Mouse (Mus musculus) liver, postnatal 0 days (tissue): ENCODE results near the gene Fbll1. TPM values are rescaled to one million over a fixed set of nuclear protein-coding genes. Genes with fewer than 3 reads are reported as not detected.
"Not testable (repeated sequence)": the region's sequence is repeated elsewhere in the genome, so short reads cannot be mapped to it uniquely, and the experiment has no call there.

Experiments
- ATAC-seq: fragments of 200-750 bp; cut with Nextera tagmentation; 2 replicates; pipeline ENCODE4 v1.8.0; 2017; ENCODE audit warnings: mild to moderate bottlenecking, moderate library complexity
- DNase-seq: peaks from one replicate; pipeline ENCODE4 v3.0.0-alpha.2; 2016
- H3K27ac ChIP-seq: fragments of 300-500 bp; sonication (generic); 2 replicates; pipeline ENCODE4 v1.5.1; 2014; ENCODE audit warnings: antibody characterized with exemption, moderate library complexity, mild to moderate bottlenecking, low read depth
- H3K27me3 ChIP-seq: fragments of 300-500 bp; sonication (generic); 2 replicates; pipeline ENCODE4 v1.6.1; 2014; ENCODE audit warnings: low read length, control low read depth, mixed read lengths; ENCODE audit not compliant: insufficient read depth
- H3K36me3 ChIP-seq: fragments of 300-500 bp; sonication (generic); replicated peaks from 2 replicates; pipeline ENCODE4 v1.6.1; 2014; ENCODE audit warnings: mild to moderate bottlenecking, control low read depth, low read length, moderate library complexity, mixed read lengths; ENCODE audit not compliant: insufficient read depth
- H3K4me1 ChIP-seq: fragments of 300-500 bp; sonication (generic); 2 replicates; pipeline ENCODE4 v1.6.1; 2014; ENCODE audit warnings: antibody characterized with exemption, mild to moderate bottlenecking, control low read depth; ENCODE audit not compliant: insufficient read depth
- H3K4me2 ChIP-seq: fragments of 300-500 bp; sonication (generic); 2 replicates; pipeline ENCODE4 v1.6.1; 2014; ENCODE audit warnings: low read depth, mild to moderate bottlenecking, low read length, moderate library complexity, mixed read lengths
- H3K4me3 ChIP-seq: fragments of 300-500 bp; sonication (generic); 2 replicates; pipeline ENCODE4 v1.5.1; 2014; ENCODE audit warnings: low read depth, low read length
- H3K9ac ChIP-seq: fragments of 300-500 bp; sonication (generic); replicated peaks from 2 replicates; pipeline ENCODE4 v1.6.1; 2014; ENCODE audit warnings: mild to moderate bottlenecking, moderate library complexity
- H3K9me3 ChIP-seq: fragments of 300-500 bp; sonication (generic); 2 replicates; pipeline ENCODE4 v1.6.1; 2016; ENCODE audit warnings: mild to moderate bottlenecking, control low read depth, low read length, mixed read lengths
- CTCF ChIP-seq: sonication (generic); IDR thresholded peaks from 2 replicates; pipeline ENCODE4 v1.5.1; 2016; ENCODE audit warnings: antibody characterized with exemption, low read depth
- EP300 ChIP-seq: IDR thresholded peaks from 2 replicates; pipeline ENCODE4 v1.6.1; 2016; ENCODE audit warnings: antibody characterized with exemption, low read depth, mild to moderate bottlenecking
- WGBS: fragments of 180-500 bp; shearing (Covaris S2); extraction: QIAGEN DNeasy Blood & Tissue Kit; methylation state at CpG from one replicate; pipeline ENCODE4 v1.1.7; 2014; ENCODE audit not compliant: insufficient replicate concordance; 5-methylcytosine and 5-hydroxymethylcytosine counted together
- polyA plus RNA-seq: library from polyadenylated mRNA; unstranded; fragments of >200 nt; fragmentation: Nextera tagmentation; extraction: Ambion mirVana; gene quantifications from 2 replicates; pipeline ENCODE4 v1.2.1, GENCODE M21; 2015

Gene Fbll1
- not detected in 2 replicates for polyA plus RNA-seq

- peak; percentile 54 for DNase-seq
- Histone ChIP-seq H3K36me3 (no peaks in the 10 kb centered on the region), H3K9me3 (no peaks in the 10 kb centered on the region), H3K27me3 (peaks cover 42% of the 10 kb centered on the region), H3K27ac (no peak within 1 kb of the TSS), H3K4me3 (no peak within 1 kb of the TSS), H3K4me2 (peak within 1 kb of the TSS; percentile 31), H3K4me1 (no peaks in the 10 kb centered on the region), H3K9ac (no peak within 1 kb of the TSS)
- 15% methylated on average over 11 of the region's 11 CpGs for WGBS
- TF ChIP-seq EP300 (no peak), CTCF (no peak)
- 0 out of 2 replicates have a peak, but pooled peaks have one; percentile 41 for ATAC-seq
These were observed at the start of gene Fbll1 for GRCm38 (mm10) chr11:35798874-35799273. Fbll1 (minus strand) TSS chr11:35798884.

GRCm38 (mm10) chr11:35844299-35844698, 45.6 kb upstream of the Fbll1 start:
- H3K27ac ChIP-seq = no peak overlapping the region
- no peaks in the 10 kb centered on the region for H3K4me1 ChIP-seq
- H3K27me3 ChIP-seq = no peaks in the 10 kb centered on the region
- DNase-seq (no peak), ATAC-seq (no peak)
- no peak overlapping the region for H3K9ac ChIP-seq
- H3K9me3 ChIP-seq = no peaks in the 10 kb centered on the region
- WGBS = 72% methylated on average over 9 of the region's 9 CpGs
- H3K4me3 ChIP-seq = no peak overlapping the region
- H3K4me2 ChIP-seq = no peak overlapping the region
- TF ChIP-seq CTCF = no peak
- H3K36me3 ChIP-seq = peaks cover 3% of the 10 kb centered on the region; the same call in 1 of the 2 replicates

- not testable (repeated sequence) for DNase-seq
These were observed 43.9 kb upstream of the Fbll1 start for GRCm38 (mm10) chr11:35842560-35842959.

GRCm38 (mm10) chr11:35841738-35842325, 43.1 kb upstream of the Fbll1 start:
- Histone ChIP-seq H3K9ac (no peak overlapping the region), H3K36me3 (peaks cover 3% of the 10 kb centered on the region), H3K4me3 (no peak overlapping the region), H3K27ac (no peak overlapping the region), H3K4me2 (no peak overlapping the region), H3K4me1 (0 out of 2 replicates have a peak, but pooled peaks cover 4% of the 10 kb centered on the region), H3K9me3 (no peaks in the 10 kb centered on the region), H3K27me3 (no peaks in the 10 kb centered on the region)
- DNase-seq = no peak
- 60% methylated on average over 21 of the region's 21 CpGs for WGBS
- no peak for TF ChIP-seq CTCF
- no peak for TF ChIP-seq EP300
- ATAC-seq = peak; percentile 14; the same call in 1 of the 2 replicates

More at GRCm38 (mm10) chr11:35842560-35842959, 43.9 kb upstream of the Fbll1 start:
- not testable (repeated sequence) for H3K27ac ChIP-seq, H3K9ac ChIP-seq, H3K36me3 ChIP-seq, H3K4me3 ChIP-seq, H3K4me2 ChIP-seq, H3K9me3 ChIP-seq, H3K27me3 ChIP-seq, H3K4me1 ChIP-seq, ATAC-seq
- WGBS = 73% methylated on average over 4 of the region's 4 CpGs

- not testable (repeated sequence) for ATAC-seq, H3K9me3 ChIP-seq
These were observed 42.1 kb upstream of the Fbll1 start for GRCm38 (mm10) chr11:35840806-35841205.

GRCm38 (mm10) chr11:35840282-35840681, 41.6 kb upstream of the Fbll1 start:
- ATAC-seq (no peak), DNase-seq (no peak)
- no peak overlapping the region for H3K4me3 ChIP-seq
- no peaks in the 10 kb centered on the region for H3K9me3 ChIP-seq
- H3K4me2 ChIP-seq = no peak overlapping the region
- H3K4me1 ChIP-seq = 0 out of 2 replicates have a peak, but pooled peaks cover 4% of the 10 kb centered on the region
- WGBS = 75% methylated on average over 7 of the region's 7 CpGs
- H3K27ac ChIP-seq = no peak overlapping the region
- no peaks in the 10 kb centered on the region for H3K27me3 ChIP-seq
- peaks cover 3% of the 10 kb centered on the region for H3K36me3 ChIP-seq
- peak; percentile 55 for TF ChIP-seq CTCF
- no peak for TF ChIP-seq EP300
- H3K9ac ChIP-seq = no peak overlapping the region

More at GRCm38 (mm10) chr11:35840806-35841205, 42.1 kb upstream of the Fbll1 start:
- WGBS = 87% methylated on average over 4 of the region's 4 CpGs
- H3K4me2 ChIP-seq, H3K27ac ChIP-seq, DNase-seq, H3K36me3 ChIP-seq, H3K9ac ChIP-seq, H3K4me1 ChIP-seq, H3K4me3 ChIP-seq, H3K27me3 ChIP-seq: not testable (repeated sequence)
